Mouse (Mus musculus) limb, embryonic 11.5 days (tissue): Measurements from ENCODE around the gene Zfyve28. TPM values are rescaled to one million over a fixed set of nuclear protein-coding genes. Genes with fewer than 3 reads are reported as not detected.

Experiments used
- ATAC-seq: fragments of 200-750 bp; cut with Nextera tagmentation; 2 replicates; pipeline ENCODE4 v1.8.0; 2017; ENCODE audit warnings: low read depth; ENCODE audit not compliant: insufficient number of reproducible peaks, low FRiP score, low TSS enrichment
- DNase-seq: peaks from one replicate; pipeline ENCODE4 v3.0.0-alpha.2; 2015; ENCODE audit warnings: low spot score
- H3K27ac ChIP-seq: fragments of 300-500 bp; sonication (generic); replicated peaks from 2 replicates; pipeline ENCODE4 v1.5.1; 2014; ENCODE audit warnings: low read depth, mild to moderate bottlenecking, low read length
- H3K27me3 ChIP-seq: fragments of 300-500 bp; sonication (generic); 2 replicates; pipeline ENCODE4 v1.6.1; 2014; ENCODE audit warnings: mild to moderate bottlenecking, low read length, mixed read lengths; ENCODE audit not compliant: control insufficient read depth, insufficient read depth
- H3K36me3 ChIP-seq: fragments of 300-500 bp; sonication (generic); 2 replicates; pipeline ENCODE4 v1.6.1; 2014; ENCODE audit warnings: mild to moderate bottlenecking, low read length, moderate library complexity, mixed read lengths; ENCODE audit not compliant: control insufficient read depth, insufficient read depth
- H3K4me1 ChIP-seq: fragments of 300-500 bp; sonication (generic); 2 replicates; pipeline ENCODE4 v1.6.1; 2014; ENCODE audit warnings: low read length, mixed read lengths; ENCODE audit not compliant: control insufficient read depth, insufficient read depth
- H3K4me2 ChIP-seq: fragments of 300-500 bp; sonication (generic); 2 replicates; pipeline ENCODE4 v1.6.1; 2014; ENCODE audit warnings: low read depth, mild to moderate bottlenecking, moderate library complexity; ENCODE audit not compliant: severe bottlenecking
- H3K4me3 ChIP-seq: fragments of 300-500 bp; sonication (generic); 2 replicates; pipeline ENCODE4 v1.5.1; 2014; ENCODE audit warnings: low read depth, low read length
- H3K9ac ChIP-seq: fragments of 300-500 bp; sonication (generic); 2 replicates; pipeline ENCODE4 v1.6.1; 2014; ENCODE audit warnings: mild to moderate bottlenecking, low read length
- H3K9me3 ChIP-seq: fragments of 300-500 bp; sonication (generic); 2 replicates; pipeline ENCODE4 v1.6.1; 2016; ENCODE audit warnings: low read length; ENCODE audit not compliant: control insufficient read depth
- WGBS: fragments of 180-500 bp; shearing (Covaris S2); extraction: QIAGEN DNeasy Blood & Tissue Kit; methylation state at CpG from one replicate; pipeline ENCODE4 v1.1.7; 2014; 5-methylcytosine and 5-hydroxymethylcytosine counted together
- polyA plus RNA-seq: library from polyadenylated mRNA; unstranded; fragments of >200 nt; fragmentation: Nextera tagmentation; extraction: Ambion mirVana; gene quantifications from 2 replicates; pipeline ENCODE4 v1.2.1, GENCODE M21; 2014

Zfyve28 gene
- polyA plus RNA-seq, 1 experiment from 2014 or later: 0.61 TPM

GRCm38 (mm10) chr5:34326249-34326691 lies 38.0 kb upstream of the Zfyve28 start:
- WGBS: 28% methylated on average over 4 of the region's 4 CpGs
- ATAC-seq: no peak
- Histone ChIP-seq H3K27me3 (no peaks in the 10 kb centered on the region), H3K4me3 (no peak overlapping the region), H3K4me2 (no peak overlapping the region), H3K36me3 (no peaks in the 10 kb centered on the region), H3K27ac (no peak overlapping the region), H3K9ac (no peak overlapping the region), H3K4me1 (peaks cover 5% of the 10 kb centered on the region; the same call in 1 of the 2 replicates), H3K9me3 (no peaks in the 10 kb centered on the region)
- peak; percentile 41 for DNase-seq

GRCm38 (mm10) chr5:34325286-34325685 lies 37.0 kb upstream of the Zfyve28 start:
- H3K27me3 ChIP-seq: no peaks in the 10 kb centered on the region
- H3K27ac ChIP-seq: no peak overlapping the region
- H3K4me2 ChIP-seq: no peak overlapping the region
- H3K9ac ChIP-seq: no peak overlapping the region
- H3K4me1 ChIP-seq: peaks cover 5% of the 10 kb centered on the region; the same call in 1 of the 2 replicates
- ATAC-seq: no peak
- H3K36me3 ChIP-seq: no peaks in the 10 kb centered on the region
- H3K9me3 ChIP-seq: no peaks in the 10 kb centered on the region
- DNase-seq: no peak
- no peak overlapping the region for H3K4me3 ChIP-seq

- no peak overlapping the region for H3K4me3 ChIP-seq
- no peak overlapping the region for H3K9ac ChIP-seq
- 84% methylated on average over 4 of the region's 4 CpGs for WGBS
- H3K36me3 ChIP-seq: no peaks in the 10 kb centered on the region
- DNase-seq (no peak), ATAC-seq (no peak)
- no peaks in the 10 kb centered on the region for H3K9me3 ChIP-seq
- H3K27me3 ChIP-seq: no peaks in the 10 kb centered on the region
- no peaks in the 10 kb centered on the region; the same call in 1 of the 2 replicates for H3K4me1 ChIP-seq
- no peak overlapping the region for H3K4me2 ChIP-seq
- H3K27ac ChIP-seq: no peak overlapping the region
Observed at GRCm38 (mm10) chr5:34321236-34321635, 33.0 kb upstream of the Zfyve28 start.

- no peak overlapping the region for H3K4me3 ChIP-seq
- H3K36me3 ChIP-seq: no peaks in the 10 kb centered on the region
- no peaks in the 10 kb centered on the region for H3K4me1 ChIP-seq
- no peaks in the 10 kb centered on the region for H3K9me3 ChIP-seq
- H3K27ac ChIP-seq: no peak overlapping the region
- DNase-seq (no peak), ATAC-seq (no peak)
- no peak overlapping the region for H3K4me2 ChIP-seq
- WGBS: 74% methylated on average over 2 of the region's 2 CpGs
- no peak overlapping the region for H3K9ac ChIP-seq
- H3K27me3 ChIP-seq: no peaks in the 10 kb centered on the region
Observed at GRCm38 (mm10) chr5:34319491-34320034, 31.3 kb upstream of the Zfyve28 start.

- WGBS: 78% methylated on average over 3 of the region's 3 CpGs
- no peaks in the 10 kb centered on the region for H3K9me3 ChIP-seq
- no peak overlapping the region for H3K4me3 ChIP-seq
- no peaks in the 10 kb centered on the region for H3K36me3 ChIP-seq
- no peaks in the 10 kb centered on the region for H3K4me1 ChIP-seq
- no peak overlapping the region for H3K9ac ChIP-seq
- H3K4me2 ChIP-seq: no peak overlapping the region
- H3K27me3 ChIP-seq: no peaks in the 10 kb centered on the region
- H3K27ac ChIP-seq: no peak overlapping the region
- DNase-seq: no peak
- no peak for ATAC-seq
Observed at GRCm38 (mm10) chr5:34309016-34309415, 20.8 kb upstream of the Zfyve28 start.

GRCm38 (mm10) chr5:34302377-34302776 lies 14.1 kb upstream of the Zfyve28 start:
- no peaks in the 10 kb centered on the region for H3K9me3 ChIP-seq
- no peaks in the 10 kb centered on the region for H3K27me3 ChIP-seq
- DNase-seq (no peak), ATAC-seq (no peak)
- H3K4me3 ChIP-seq: no peak overlapping the region
- 77% methylated on average over 7 of the region's 7 CpGs for WGBS
- H3K9ac ChIP-seq: no peak overlapping the region
- H3K36me3 ChIP-seq: no peaks in the 10 kb centered on the region
- no peak overlapping the region for H3K27ac ChIP-seq
- H3K4me1 ChIP-seq: no peaks in the 10 kb centered on the region
- H3K4me2 ChIP-seq: no peak overlapping the region

GRCm38 (mm10) chr5:34298937-34299535 lies 10.8 kb upstream of the Zfyve28 start:
- H3K4me1 ChIP-seq: no peaks in the 10 kb centered on the region
- no peak overlapping the region for H3K4me3 ChIP-seq
- no peaks in the 10 kb centered on the region for H3K27me3 ChIP-seq
- H3K36me3 ChIP-seq: no peaks in the 10 kb centered on the region
- no peak for ATAC-seq
- no peak overlapping the region for H3K27ac ChIP-seq
- no peaks in the 10 kb centered on the region for H3K9me3 ChIP-seq
- DNase-seq: no peak
- no peak overlapping the region for H3K9ac ChIP-seq
- H3K4me2 ChIP-seq: no peak overlapping the region
- 82% methylated on average over 10 of the region's 10 CpGs for WGBS

- DNase-seq: no peak
- no peaks in the 10 kb centered on the region for H3K36me3 ChIP-seq
- H3K4me1 ChIP-seq: no peaks in the 10 kb centered on the region
- ATAC-seq: no peak
- H3K27ac ChIP-seq: no peak overlapping the region
- H3K9me3 ChIP-seq: no peaks in the 10 kb centered on the region
- WGBS: 47% methylated on average over 4 of the region's 4 CpGs
- H3K4me3 ChIP-seq: no peak overlapping the region
- no peak overlapping the region for H3K4me2 ChIP-seq
- H3K27me3 ChIP-seq: no peaks in the 10 kb centered on the region
- H3K9ac ChIP-seq: no peak overlapping the region
Observed at GRCm38 (mm10) chr5:34298061-34298460, 9.8 kb upstream of the Zfyve28 start.

- no peak overlapping the region for H3K9ac ChIP-seq
- no peak overlapping the region for H3K27ac ChIP-seq
- H3K36me3 ChIP-seq: no peaks in the 10 kb centered on the region
- WGBS: 84% methylated on average over 2 of the region's 2 CpGs
- no peak overlapping the region for H3K4me2 ChIP-seq
- no peak for ATAC-seq
- no peak for DNase-seq
- H3K27me3 ChIP-seq: no peaks in the 10 kb centered on the region
- H3K4me1 ChIP-seq: no peaks in the 10 kb centered on the region
- H3K9me3 ChIP-seq: no peaks in the 10 kb centered on the region
- no peak overlapping the region for H3K4me3 ChIP-seq
Observed at GRCm38 (mm10) chr5:34295141-34295540, 6.9 kb upstream of the Zfyve28 start.
